Mouse (Mus musculus) liver, embryonic 13.5 days (tissue): ENCODE data around the gene Cdk5r1. TPM values are rescaled to one million over a fixed set of nuclear protein-coding genes. Genes with fewer than 3 reads are reported as not detected.
A peak's percentile ranks its signal among the peaks of the same experiment; 100 is the strongest.
"Not testable (repeated sequence)": the region's sequence is repeated elsewhere in the genome, so short reads cannot be mapped to it uniquely, and the experiment has no call there.

Experiments used
- ATAC-seq: fragments of 200-750 bp; cut with Nextera tagmentation; 2 replicates; pipeline ENCODE4 v1.8.0; 2017; ENCODE audit warnings: low read depth, mild to moderate bottlenecking, moderate number of reproducible peaks, moderate library complexity
- DNase-seq: peaks from one replicate; pipeline ENCODE4 v3.0.0; 2022
- H3K27ac ChIP-seq: fragments of 300-500 bp; sonication (generic); 2 replicates; pipeline ENCODE4 v1.5.1; 2015; ENCODE audit warnings: moderate library complexity, mild to moderate bottlenecking, inconsistent platforms
- H3K27me3 ChIP-seq: fragments of 300-500 bp; sonication (generic); 2 replicates; pipeline ENCODE4 v1.6.1; 2015; ENCODE audit warnings: mild to moderate bottlenecking, inconsistent platforms
- H3K36me3 ChIP-seq: fragments of 300-500 bp; sonication (generic); 2 replicates; pipeline ENCODE4 v1.6.1; 2015; ENCODE audit warnings: mild to moderate bottlenecking, inconsistent platforms
- H3K4me1 ChIP-seq: fragments of 300-500 bp; sonication (generic); replicated peaks from 2 replicates; pipeline ENCODE4 v1.6.1; 2015; ENCODE audit warnings: inconsistent platforms
- H3K4me2 ChIP-seq: fragments of 300-500 bp; sonication (generic); 2 replicates; pipeline ENCODE4 v1.6.1; 2015; ENCODE audit warnings: inconsistent platforms, mild to moderate bottlenecking, moderate library complexity
- H3K4me3 ChIP-seq: fragments of 300-500 bp; sonication (generic); replicated peaks from 2 replicates; pipeline ENCODE4 v1.5.1; 2015; ENCODE audit warnings: mild to moderate bottlenecking, inconsistent platforms
- H3K9ac ChIP-seq: fragments of 300-500 bp; sonication (generic); 2 replicates; pipeline ENCODE4 v1.6.1; 2015; ENCODE audit warnings: mild to moderate bottlenecking, inconsistent platforms
- H3K9me3 ChIP-seq: fragments of 300-500 bp; sonication (generic); replicated peaks from 2 replicates; pipeline ENCODE4 v1.6.1; 2016; ENCODE audit warnings: inconsistent platforms
- WGBS: fragments of 180-500 bp; shearing (Covaris S2); methylation state at CpG from one replicate; pipeline ENCODE4 v1.1.7; 2015; ENCODE audit not compliant: insufficient replicate concordance; 5-methylcytosine and 5-hydroxymethylcytosine counted together
- polyA plus RNA-seq: library from polyadenylated mRNA; unstranded; fragments of >200 nt; fragmentation: Nextera tagmentation; extraction: Ambion mirVana; gene quantifications from 2 replicates; pipeline ENCODE4 v1.2.1, GENCODE M21; 2015

Gene Cdk5r1
- 0.41 TPM in 2 replicates for polyA plus RNA-seq

DNA sequence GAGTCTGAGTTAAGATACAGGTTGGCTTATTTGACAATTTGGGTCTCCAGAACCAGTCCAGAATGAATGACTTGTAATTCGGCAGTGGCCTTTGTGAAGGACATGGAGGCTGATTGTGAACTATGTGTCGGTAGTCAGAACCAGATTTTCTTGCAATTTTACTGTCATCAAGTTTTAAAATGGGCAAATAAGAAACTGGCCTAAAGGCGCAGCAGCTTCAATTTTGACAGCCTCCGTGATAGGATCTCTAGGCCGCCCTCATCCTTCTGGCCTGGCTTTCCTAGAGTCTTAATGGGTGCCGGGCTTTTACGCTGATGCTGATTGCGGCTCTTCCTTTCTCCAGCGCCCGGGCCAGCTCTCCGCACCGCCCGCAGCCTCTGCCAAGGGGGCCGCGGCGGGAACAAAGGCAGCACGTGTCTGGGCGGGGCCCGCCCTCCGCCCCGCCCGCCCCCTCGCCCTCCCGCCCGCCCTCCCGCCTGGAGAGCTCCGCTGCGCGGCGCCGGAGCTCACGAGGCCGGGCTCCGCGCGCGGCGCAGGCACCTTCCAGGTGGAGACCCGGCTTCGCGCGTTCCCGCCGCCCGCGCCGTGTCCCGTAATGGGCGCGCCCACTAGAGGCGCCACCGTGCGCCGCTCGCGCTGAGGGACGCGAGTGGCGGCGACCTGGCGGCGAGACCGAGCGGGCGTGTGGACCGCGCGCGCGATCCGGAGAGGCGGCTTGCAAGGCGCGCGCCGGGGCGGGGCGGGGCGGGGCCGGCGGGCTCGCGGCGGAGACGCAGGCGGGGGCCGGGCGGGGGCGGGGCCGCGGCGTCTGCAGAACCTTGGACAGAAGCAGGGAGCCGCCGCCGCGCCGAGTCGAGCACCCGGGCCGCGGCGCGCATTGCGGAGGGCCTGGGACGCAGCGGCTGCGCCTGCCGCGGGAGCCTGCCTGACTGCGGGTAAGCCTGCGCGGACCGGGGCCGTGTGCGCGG is at the start of gene Cdk5r1:
Gene Cdk5r1 (plus strand): TSS at position 802 of the 968 bp plus-strand sequence.
- peak within 1 kb of the TSS; percentile 72 for H3K4me3 ChIP-seq
- 3% methylated on average over 79 of the region's 116 CpGs for WGBS
- no peaks in the 10 kb centered on the region for H3K9me3 ChIP-seq
- H3K4me2 ChIP-seq = peak within 1 kb of the TSS; percentile 99
- H3K9ac ChIP-seq = peak within 1 kb of the TSS; percentile 76
- ATAC-seq = peak; percentile 89
- H3K36me3 ChIP-seq = peaks cover 34% of the 10 kb centered on the region
- peak; percentile 62 for DNase-seq
- H3K27me3 ChIP-seq = peaks cover 16% of the 10 kb centered on the region
- 0 out of 2 replicates have a peak within 1 kb of the TSS, but pooled peaks have one; percentile 43 for H3K27ac ChIP-seq
- H3K4me1 ChIP-seq = peaks cover 36% of the 10 kb centered on the region

DNA sequence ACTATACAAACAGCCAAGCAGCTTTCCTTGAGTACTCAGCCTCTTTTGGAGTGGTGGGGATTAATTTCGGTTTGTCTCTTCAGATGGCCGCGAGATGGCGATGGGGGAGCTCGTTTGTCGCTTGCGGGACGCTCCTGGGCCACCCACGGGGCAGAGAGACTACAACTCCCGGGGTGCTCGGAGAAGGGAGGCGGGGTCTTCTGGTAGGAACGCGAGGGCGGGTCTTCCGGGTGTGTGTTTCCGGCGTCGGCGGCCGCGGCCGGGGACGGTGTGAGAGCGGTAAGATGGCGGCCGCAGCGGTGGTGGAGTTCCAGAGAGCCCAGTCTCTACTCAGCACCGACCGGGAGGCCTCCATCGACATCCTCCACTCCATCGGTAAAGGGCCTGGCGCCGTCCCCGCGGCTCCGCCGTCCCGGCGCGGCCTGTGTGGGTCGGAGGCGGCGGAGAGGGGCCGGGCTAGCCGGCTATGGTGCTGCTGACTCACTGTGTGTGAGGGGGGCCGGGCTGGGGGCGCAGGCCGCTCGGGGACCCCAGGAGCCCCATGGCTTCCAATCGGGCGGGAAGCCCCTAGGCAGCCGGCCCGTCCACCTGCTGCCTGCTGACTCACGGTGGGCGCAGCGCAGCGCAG is 48.3 kb upstream of the Cdk5r1 start, which contains the start of gene Psmd11:
Gene Psmd11 (plus strand): TSS at position 235 of the 628 bp plus-strand sequence.
- peak within 1 kb of the TSS; percentile 76 for H3K4me2 ChIP-seq
- H3K9ac ChIP-seq = peak within 1 kb of the TSS; percentile 99
- peaks cover 19% of the 10 kb centered on the region for H3K36me3 ChIP-seq
- ATAC-seq = peak; percentile 98
- peak within 1 kb of the TSS; percentile 100 for H3K4me3 ChIP-seq
- H3K27me3 ChIP-seq = no peaks in the 10 kb centered on the region
- DNase-seq = peak; percentile 94
- peak within 1 kb of the TSS; percentile 92 for H3K27ac ChIP-seq
- under 1% methylated on average over 58 of the region's 58 CpGs for WGBS
- peaks cover 17% of the 10 kb centered on the region for H3K4me1 ChIP-seq
- no peaks in the 10 kb centered on the region for H3K9me3 ChIP-seq

GRCm38 (mm10) chr11:80429009-80429475 is 47.8 kb upstream of the Cdk5r1 start:
- Histone ChIP-seq H3K4me3 (peak overlapping the region; percentile 100), H3K36me3 (peaks cover 24% of the 10 kb centered on the region), H3K27me3 (no peaks in the 10 kb centered on the region), H3K4me2 (peak overlapping the region; percentile 76), H3K4me1 (peaks cover 17% of the 10 kb centered on the region), H3K9ac (peak overlapping the region; percentile 99), H3K9me3 (no peaks in the 10 kb centered on the region), H3K27ac (peak overlapping the region; percentile 92)
- peak; percentile 60 for ATAC-seq
- under 1% methylated on average over 37 of the region's 37 CpGs for WGBS
- DNase-seq = peak; percentile 49

GRCm38 (mm10) chr11:80429500-80430166 is 47.2 kb upstream of the Cdk5r1 start:
- ATAC-seq = no peak
- H3K36me3 ChIP-seq = peaks cover 27% of the 10 kb centered on the region
- peak overlapping the region; percentile 76 for H3K4me2 ChIP-seq
- H3K4me1 ChIP-seq = peaks cover 17% of the 10 kb centered on the region
- 41% methylated on average over 14 of the region's 14 CpGs for WGBS
- H3K27ac ChIP-seq = peak overlapping the region; percentile 92
- H3K27me3 ChIP-seq = no peaks in the 10 kb centered on the region
- DNase-seq = peak; percentile 9
- peak overlapping the region; percentile 100 for H3K4me3 ChIP-seq
- no peaks in the 10 kb centered on the region for H3K9me3 ChIP-seq
- H3K9ac ChIP-seq = peak overlapping the region; percentile 99

DNA sequence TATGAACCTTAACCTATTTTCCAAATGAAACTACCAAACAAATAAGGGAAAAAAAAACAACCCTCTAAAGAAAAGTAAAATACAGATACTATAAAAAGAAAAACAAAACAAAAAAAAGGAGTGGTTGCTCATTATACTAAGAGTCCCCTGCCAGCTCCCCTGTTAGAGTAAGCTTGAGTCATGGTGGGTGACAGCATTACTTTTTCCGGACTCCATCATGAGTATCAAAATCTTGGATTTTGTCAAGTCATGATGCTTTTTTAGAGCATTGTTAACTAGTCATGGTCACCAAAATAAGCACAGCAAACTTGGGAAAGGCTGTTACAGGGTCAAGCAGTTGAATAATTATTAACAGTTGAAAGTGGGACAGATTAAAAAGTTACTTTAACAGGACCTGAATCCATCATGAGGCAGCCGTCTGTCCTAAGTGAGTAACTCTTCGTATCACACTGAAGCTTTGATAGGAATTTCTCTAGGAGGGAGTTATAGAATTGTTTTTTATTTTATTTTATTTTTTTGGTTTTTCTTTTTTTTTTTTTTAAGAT is 46.4 kb upstream of the Cdk5r1 start:
- peak overlapping the region; percentile 37 for H3K4me2 ChIP-seq

GRCm38 (mm10) chr11:80446916-80447315 is 29.9 kb upstream of the Cdk5r1 start:
- DNase-seq (no peak), ATAC-seq (no peak)
- Histone ChIP-seq H3K27me3 (no peaks in the 10 kb centered on the region), H3K9me3 (no peaks in the 10 kb centered on the region), H3K9ac (no peak overlapping the region), H3K27ac (no peak overlapping the region), H3K4me1 (no peaks in the 10 kb centered on the region), H3K4me3 (no peak overlapping the region), H3K36me3 (peaks cover 83% of the 10 kb centered on the region), H3K4me2 (no peak overlapping the region)
- WGBS = 87% methylated on average over 3 of the region's 3 CpGs

More for the DNA sequence above, 46.4 kb upstream of the Cdk5r1 start:
- Histone ChIP-seq H3K9me3 (no peaks in the 10 kb centered on the region), H3K9ac (no peak overlapping the region), H3K36me3 (peaks cover 33% of the 10 kb centered on the region), H3K27ac (no peak overlapping the region), H3K27me3 (no peaks in the 10 kb centered on the region), H3K4me1 (peaks cover 17% of the 10 kb centered on the region), H3K4me3 (0 out of 2 replicates have a peak overlapping the region, but pooled peaks have one; percentile 17)
- no peak for ATAC-seq
- no peak for DNase-seq
- 81% methylated on average over 3 of the region's 3 CpGs for WGBS

DNA sequence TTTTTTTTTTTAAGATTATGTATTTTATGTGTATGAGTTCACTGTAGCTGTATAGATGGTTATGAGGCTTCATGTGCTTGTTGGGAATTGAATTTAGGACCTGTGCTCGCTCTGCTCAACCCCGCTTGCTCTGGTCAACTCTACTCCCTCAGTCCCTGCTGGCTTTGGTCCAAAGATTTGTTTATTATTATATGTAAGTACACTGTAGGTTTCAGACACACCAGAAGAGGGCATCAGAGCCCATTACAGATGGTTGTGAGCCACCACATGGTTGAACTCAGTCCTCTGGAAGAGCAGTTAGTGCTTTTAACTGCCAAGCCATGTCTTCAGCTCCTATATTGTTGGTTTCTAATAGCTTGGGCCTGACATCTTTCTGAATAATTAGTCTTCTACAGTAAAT is 27.0 kb upstream of the Cdk5r1 start:
- H3K9me3 ChIP-seq = no peaks in the 10 kb centered on the region
- peaks cover 86% of the 10 kb centered on the region for H3K36me3 ChIP-seq
- H3K27ac ChIP-seq = no peak overlapping the region
- H3K27me3 ChIP-seq = no peaks in the 10 kb centered on the region
- WGBS = 85% methylated on average over 2 of the region's 2 CpGs
- ATAC-seq = no peak
- H3K9ac ChIP-seq = no peak overlapping the region
- no peak overlapping the region for H3K4me2 ChIP-seq
- H3K4me3 ChIP-seq = no peak overlapping the region
- no peaks in the 10 kb centered on the region; the same call in 1 of the 2 replicates for H3K4me1 ChIP-seq
- no peak for DNase-seq

DNA sequence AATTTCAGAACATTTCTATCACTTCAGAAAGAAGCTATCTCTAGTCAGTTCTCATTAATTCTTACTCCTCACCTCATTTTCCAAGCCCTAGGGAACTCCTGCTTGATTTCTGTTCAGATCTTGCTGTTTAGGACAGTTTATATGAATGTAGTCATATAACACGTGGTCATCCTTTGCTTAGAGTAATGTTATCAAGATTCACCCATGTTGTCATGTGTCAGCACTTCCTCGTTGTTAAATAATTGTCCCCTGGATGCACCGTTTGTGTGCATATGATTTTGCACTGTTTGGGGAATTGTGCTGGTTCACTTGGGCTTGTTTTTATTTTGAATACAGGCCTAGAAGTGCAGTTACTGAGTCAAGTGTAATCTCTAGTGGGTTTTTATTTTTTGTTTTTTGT is 24.6 kb upstream of the Cdk5r1 start:
- H3K9me3 ChIP-seq = no peaks in the 10 kb centered on the region
- H3K9ac ChIP-seq = no peak overlapping the region
- ATAC-seq = no peak

GRCm38 (mm10) chr11:80453198-80453597 is 23.6 kb upstream of the Cdk5r1 start:
- 64% methylated on average over 1 of the region's 1 CpGs for WGBS
- no peak overlapping the region for H3K4me2 ChIP-seq
- no peaks in the 10 kb centered on the region for H3K27me3 ChIP-seq
- H3K4me3 ChIP-seq = no peak overlapping the region
- no peaks in the 10 kb centered on the region for H3K9me3 ChIP-seq
- H3K36me3 ChIP-seq = peaks cover 90% of the 10 kb centered on the region
- no peak overlapping the region for H3K9ac ChIP-seq
- no peak overlapping the region for H3K27ac ChIP-seq
- no peaks in the 10 kb centered on the region; the same call in 1 of the 2 replicates for H3K4me1 ChIP-seq
- no peak for ATAC-seq
- no peak for DNase-seq

More for the DNA sequence above, 24.6 kb upstream of the Cdk5r1 start:
- no peaks in the 10 kb centered on the region for H3K27me3 ChIP-seq
- WGBS = 34% methylated on average over 3 of the region's 3 CpGs
- peaks cover 89% of the 10 kb centered on the region for H3K36me3 ChIP-seq
- no peaks in the 10 kb centered on the region; the same call in 1 of the 2 replicates for H3K4me1 ChIP-seq
- no peak overlapping the region for H3K4me3 ChIP-seq
- no peak overlapping the region for H3K27ac ChIP-seq
- H3K4me2 ChIP-seq = no peak overlapping the region
- DNase-seq = no peak

GRCm38 (mm10) chr11:80463605-80464130 is 13.2 kb upstream of the Cdk5r1 start:
- not testable (repeated sequence) for H3K4me2 ChIP-seq, H3K4me1 ChIP-seq, ATAC-seq, H3K27me3 ChIP-seq, H3K9ac ChIP-seq, DNase-seq, H3K27ac ChIP-seq, H3K9me3 ChIP-seq, H3K4me3 ChIP-seq
- WGBS = 76% methylated on average over 4 of the region's 4 CpGs
- H3K36me3 ChIP-seq = peaks cover 93% of the 10 kb centered on the region
